Mouse (Mus musculus) left cerebral cortex, postnatal 25 days (tissue): ENCODE data around the gene Col4a3. TPM values are rescaled to one million over a fixed set of nuclear protein-coding genes. Genes with fewer than 3 reads are reported as not detected.
A peak's percentile ranks its signal among the peaks of the same experiment; 100 is the strongest.

Source experiments
- DNase-seq, 2 experiments: peaks; one replicate each; pipeline ENCODE4 v3.0.0; 2022; ENCODE audit warnings: low spot score in 2 of 2, mixed read lengths in 1 of 2
- intact Hi-C: fragments of 180-260 bp; cut with DNase I; formaldehyde crosslinking; loops from one replicate; pipeline ENCODE4 v1.15.1; 2025
- total RNA-seq, 2 experiments: library from RNA; stranded (reverse); gene quantifications; 2 replicates each; pipeline ENCODE4 v1.2.3; 2021

Col4a3 gene
- total RNA-seq, 2 experiments from 2014 or later, result 0.50 to 0.78 TPM

- intact Hi-C loops, result no loop called here
- DNase-seq, result no peak
These were observed 16.7 kb downstream of the Col4a3 start for GRCm38 (mm10) chr1:82603198-82603950.

GRCm38 (mm10) chr1:82605347-82605746, 18.6 kb downstream of the Col4a3 start:
- no peak for DNase-seq
- intact Hi-C loops, result no loop called here

GRCm38 (mm10) chr1:82605856-82606255, 19.1 kb downstream of the Col4a3 start:
- no peak for DNase-seq
- intact Hi-C loops, result no loop called here

DNA sequence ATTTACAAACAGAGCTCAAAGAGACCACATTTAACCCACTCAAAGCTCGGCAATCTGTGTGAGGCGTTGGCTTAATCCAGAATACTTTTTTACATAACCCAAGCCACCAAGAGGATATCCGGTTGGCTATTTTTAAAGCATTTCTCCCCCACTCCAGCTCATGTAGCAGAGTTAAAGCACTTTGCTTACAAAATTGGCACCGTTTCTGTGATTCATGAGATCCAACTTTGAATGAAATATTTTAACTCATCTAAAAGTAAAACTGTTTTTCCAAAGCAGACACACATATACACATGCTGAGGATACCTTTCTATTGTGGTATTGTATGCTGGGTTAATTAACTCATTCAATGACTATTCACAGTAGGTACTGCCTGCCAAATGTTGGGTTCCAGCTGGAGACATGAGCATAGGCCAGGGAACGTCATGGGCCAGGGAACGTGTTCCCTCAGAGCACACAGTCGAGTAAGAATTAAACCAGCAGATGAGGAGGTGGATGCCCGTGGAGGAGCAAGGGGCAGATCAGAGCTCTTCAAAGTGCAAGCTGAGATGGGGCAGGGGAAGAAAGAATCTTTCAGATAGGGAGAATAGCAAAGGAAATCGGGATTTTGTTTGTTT, 22.0 kb downstream of the Col4a3 start:
- intact Hi-C loops, result no loop called here
- DNase-seq, result peak in 1 of 2 experiments; percentile 85

GRCm38 (mm10) chr1:82612061-82612660, 25.4 kb downstream of the Col4a3 start:
- intact Hi-C loops, result no loop called here
- DNase-seq, result no peak

DNA sequence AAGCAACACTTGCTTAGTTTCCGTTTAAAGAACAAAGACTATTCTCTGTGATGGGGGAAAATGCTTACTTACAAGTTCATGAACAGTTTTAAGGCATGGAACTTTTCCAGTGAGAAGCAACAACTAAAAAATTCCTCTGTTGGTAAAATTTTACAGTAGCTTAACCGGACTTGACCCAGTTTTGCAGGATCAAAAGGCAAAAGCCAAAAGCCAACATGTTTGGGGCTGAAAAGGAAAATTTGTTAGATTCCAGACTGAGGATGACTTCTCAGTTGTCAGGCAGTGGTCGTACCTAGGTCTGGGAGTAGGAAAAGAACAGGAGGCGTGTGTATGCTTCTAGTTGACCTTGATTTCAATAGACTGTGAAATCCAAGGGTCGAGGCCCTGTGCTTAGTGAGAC, 31.3 kb downstream of the Col4a3 start:
- intact Hi-C loops, result no loop called here

GRCm38 (mm10) chr1:82618592-82618991, 31.9 kb downstream of the Col4a3 start:
- DNase-seq, result no peak
- intact Hi-C loops, result no loop called here

More for the DNA sequence above, 31.3 kb downstream of the Col4a3 start:
- no peak for DNase-seq

GRCm38 (mm10) chr1:82619981-82620380, 33.3 kb downstream of the Col4a3 start:
- intact Hi-C loops, result no loop called here
- no peak for DNase-seq

DNA sequence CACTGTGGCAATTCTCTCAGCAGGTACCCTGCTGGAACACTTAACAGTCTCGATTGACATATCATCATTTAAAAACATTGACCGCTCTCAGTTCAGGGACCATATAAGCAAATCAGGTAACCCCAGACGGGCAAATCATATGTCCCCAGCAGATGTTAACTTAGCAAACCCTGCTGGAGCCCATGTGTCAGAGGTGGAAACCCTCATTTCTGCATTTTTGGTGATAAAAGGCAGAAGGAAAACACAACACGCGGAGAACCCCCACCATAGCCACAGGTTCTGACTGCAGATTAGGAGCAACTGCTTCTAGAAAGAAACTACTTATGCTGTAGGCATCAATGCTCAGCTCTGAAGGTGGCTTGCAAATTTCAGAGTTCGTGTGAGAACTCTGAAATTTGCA, 38.2 kb downstream of the Col4a3 start:
- intact Hi-C loops, result no loop called here
- DNase-seq, result no peak

DNA sequence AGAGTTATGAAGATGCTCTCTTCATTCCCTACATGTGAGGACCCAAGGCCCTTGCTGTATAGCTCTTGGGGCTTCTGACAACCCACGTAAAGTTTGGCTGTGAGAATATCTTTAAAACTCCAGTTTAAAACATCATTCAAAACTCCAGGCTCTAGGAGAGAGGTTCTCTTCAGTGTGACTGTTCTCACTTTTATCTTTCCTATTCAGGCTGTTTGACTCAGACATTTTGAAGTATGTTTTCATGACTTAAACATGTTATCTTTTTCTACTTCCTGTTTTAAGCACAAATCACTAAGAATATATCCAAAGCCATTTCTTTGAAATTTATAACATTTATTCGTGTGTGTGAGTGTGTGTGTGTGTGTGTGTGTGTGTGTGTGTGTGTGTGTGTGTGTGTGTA, 38.8 kb downstream of the Col4a3 start:
- no peak for DNase-seq
- intact Hi-C loops, result no loop called here

DNA sequence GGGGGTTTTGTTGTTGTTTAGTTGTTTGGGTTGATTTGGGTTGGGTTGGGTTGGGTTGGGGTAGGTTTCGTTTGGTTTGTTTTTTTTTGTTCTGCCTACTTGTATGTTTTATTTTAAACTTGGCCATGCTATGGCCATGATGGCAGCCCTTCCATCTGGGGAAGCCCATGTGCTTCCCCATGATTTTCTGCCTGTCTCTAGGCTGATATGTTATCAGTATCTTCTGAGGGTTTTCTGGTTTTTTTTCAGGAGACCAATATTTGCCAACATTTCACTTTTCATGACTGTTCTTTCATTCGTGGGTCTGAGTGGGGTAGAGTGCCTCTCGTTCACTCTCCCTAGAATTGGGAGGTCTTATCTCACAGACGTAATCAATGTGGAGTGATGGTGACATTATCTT, 40.9 kb downstream of the Col4a3 start:
- no peak for DNase-seq
- intact Hi-C loops, result no loop called here

DNA sequence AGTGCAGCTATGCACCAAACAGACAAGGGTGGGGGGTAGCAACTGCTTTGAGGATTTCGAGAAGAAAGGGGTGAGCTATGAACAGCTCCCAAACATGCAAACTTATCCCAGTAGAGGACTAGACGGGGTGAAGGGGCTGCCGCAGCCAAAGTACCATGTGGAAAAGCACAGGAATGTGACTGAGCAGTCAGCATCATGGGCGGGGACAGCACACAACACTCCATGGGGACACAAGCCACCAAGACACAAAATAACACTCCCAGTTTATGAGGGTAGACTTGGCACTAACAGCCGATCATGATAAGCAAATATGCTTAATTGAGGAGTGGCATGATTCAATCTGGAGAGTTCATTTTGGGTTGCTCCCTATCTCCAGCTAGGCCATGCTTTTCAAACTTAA, 42.8 kb downstream of the Col4a3 start:
- intact Hi-C loops, result no loop called here
- DNase-seq, result no peak

- intact Hi-C loops, result no loop called here
- DNase-seq, result no peak
These were observed 44.6 kb downstream of the Col4a3 start for GRCm38 (mm10) chr1:82631169-82631792.

DNA sequence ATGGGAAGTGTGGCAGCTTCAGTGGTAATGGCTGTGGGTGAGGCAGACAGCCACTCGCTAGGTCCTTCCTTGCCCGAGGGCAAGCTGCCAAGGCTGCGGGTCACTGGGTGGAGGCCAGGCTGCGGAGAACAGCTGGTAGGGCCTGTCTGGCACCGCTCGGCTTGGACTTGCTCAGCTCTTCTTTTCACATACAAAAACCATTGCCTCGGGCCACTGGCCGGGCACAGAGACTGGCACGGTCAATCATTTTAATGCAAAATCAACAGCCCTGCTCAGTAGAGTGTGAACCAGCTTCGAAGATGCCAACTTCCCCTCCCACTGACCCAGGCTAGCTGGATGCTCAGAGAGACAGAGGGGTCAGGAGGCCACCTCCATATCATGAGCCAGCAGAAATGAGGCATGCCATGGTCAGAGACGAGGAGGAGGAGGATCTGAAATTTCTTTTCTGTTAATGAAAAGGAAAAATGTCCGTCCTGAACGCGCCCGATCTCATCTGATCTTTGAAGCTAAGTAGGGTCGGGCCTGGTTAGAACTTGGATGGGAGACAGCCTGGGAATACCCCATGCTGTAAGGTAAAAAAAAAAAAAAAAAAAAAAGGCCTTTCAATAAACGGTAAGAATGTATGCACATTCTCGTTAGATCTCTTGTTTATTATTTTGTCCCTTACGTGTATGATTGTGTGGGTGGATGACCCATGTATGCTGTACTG, 48.0 kb downstream of the Col4a3 start:
- intact Hi-C loops, result no loop called here
- peak; percentile 21 to 45 for DNase-seq

DNA sequence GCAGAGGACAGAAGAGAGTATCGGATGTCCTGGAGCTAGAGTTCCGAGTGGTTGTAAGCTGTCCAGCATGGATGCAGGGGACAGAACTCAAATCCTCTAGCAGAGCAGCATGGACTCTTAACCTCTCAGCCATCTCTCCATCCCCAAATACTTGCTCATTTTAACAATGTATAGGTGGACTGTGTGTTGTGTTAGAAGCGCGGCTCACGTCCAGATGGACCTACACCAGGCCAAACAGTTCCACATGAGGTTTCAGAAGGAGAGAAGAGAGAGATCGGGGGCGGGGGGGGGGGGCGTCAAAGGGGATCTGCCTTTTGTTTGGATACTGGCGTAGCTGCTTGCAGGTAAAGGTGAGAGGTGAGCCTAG, 48.5 kb downstream of the Col4a3 start:
- intact Hi-C loops, result no loop called here
- DNase-seq, result no peak

DNA sequence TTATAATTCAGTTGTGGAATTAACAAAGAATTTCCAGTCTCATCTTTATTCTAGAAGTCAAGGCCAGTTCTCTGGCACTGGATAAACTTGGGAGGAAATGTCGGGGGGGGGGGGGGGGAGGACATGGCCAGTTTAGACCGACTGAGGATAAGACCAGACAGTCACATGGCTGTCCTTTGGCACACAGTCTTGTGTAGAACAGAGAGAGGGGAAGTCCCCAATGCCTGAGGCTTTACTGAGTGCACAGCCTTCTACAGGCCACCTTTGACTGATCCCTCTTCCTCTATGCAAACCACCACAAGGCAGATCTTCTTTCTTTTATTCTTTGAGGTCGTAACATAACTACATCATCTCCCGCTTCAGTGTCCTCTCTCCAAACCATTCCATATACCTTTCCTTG, 49.6 kb downstream of the Col4a3 start:
- intact Hi-C loops, result no loop called here
- no peak for DNase-seq

GRCm38 (mm10) chr1:82637414-82637813, 50.7 kb downstream of the Col4a3 start:
- no peak for DNase-seq
- intact Hi-C loops, result no loop called here

DNA sequence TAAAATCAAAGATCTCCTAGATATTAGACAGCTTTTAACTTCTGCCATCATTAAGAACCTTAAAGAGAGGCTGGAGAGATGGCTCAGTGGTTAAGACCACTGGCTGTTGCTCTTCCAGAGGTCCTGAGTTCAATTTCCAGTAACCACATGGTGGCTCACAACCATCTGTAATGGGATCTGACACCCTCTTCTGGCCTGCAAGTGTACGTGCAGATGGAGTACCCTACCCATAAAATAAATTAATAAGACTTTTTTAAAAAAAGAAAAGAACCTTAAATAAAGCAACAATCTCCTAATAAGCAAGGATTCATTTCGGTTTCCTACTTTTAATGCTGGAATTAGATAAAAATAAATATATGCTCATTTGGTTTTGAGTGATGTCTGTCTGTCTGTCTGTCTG, 51.7 kb downstream of the Col4a3 start:
- no peak for DNase-seq
- intact Hi-C loops, result no loop called here

DNA sequence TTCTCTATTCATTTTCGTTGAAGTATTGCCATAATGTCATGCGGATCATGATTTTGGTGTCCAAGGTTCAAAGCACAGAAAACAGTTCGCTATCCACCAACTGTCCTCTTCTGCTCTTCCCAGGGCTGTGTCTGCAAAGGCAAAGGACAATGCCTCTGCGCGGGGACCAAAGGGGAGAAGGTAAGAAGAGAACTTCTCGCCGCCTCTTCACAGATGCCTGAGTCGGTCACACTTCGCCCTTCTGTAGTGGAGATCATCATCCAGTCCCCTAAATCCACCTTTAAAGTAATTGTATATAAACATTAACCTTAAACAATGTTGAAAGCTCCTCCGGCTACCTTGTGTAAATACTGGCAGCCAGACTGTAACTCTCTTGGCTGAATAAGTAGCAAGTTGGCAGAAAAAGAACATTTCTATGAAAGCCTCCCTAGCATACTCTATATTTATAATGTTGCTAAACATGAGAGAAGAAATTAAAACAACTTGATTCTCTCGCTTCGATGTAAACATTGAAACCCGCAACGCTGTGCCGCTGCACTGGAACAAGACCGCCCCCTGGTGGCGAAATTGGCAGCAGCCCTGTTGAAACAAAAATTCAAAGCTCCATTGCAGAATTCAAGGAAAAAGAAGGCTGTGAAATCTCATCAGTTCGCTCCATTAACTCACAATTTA, 54.7 kb downstream of the Col4a3 start:
- DNase-seq, result peak; percentile 73 to 75
- intact Hi-C loops, result loop anchor here (5.0 to 10.0 kb wide), 3 partner anchors 69 to 1327 kb away; no protein-coding TSS in a partner anchor
